Mouse (Mus musculus) liver, embryonic 14.5 days (tissue): ENCODE measurements around the gene Dmrt3. TPM values are rescaled to one million over a fixed set of nuclear protein-coding genes. Genes with fewer than 3 reads are reported as not detected.

ENCODE experiments used
- ATAC-seq: fragments of 200-750 bp; cut with Nextera tagmentation; 2 replicates; pipeline ENCODE4 v1.8.0; 2017; ENCODE audit warnings: moderate number of reproducible peaks, mild to moderate bottlenecking, moderate library complexity; ENCODE audit not compliant: insufficient read depth
- DNase-seq, 3 experiments: peaks; one replicate each; pipeline ENCODE4 v3.0.0-alpha.2; 2012 to 2013; ENCODE audit warnings: low read depth in 3 of 3, low spot score in 3 of 3
- H3K27ac ChIP-seq: fragments of 300-500 bp; sonication (generic); 2 replicates; pipeline ENCODE4 v1.5.1; 2014; ENCODE audit warnings: moderate library complexity, mild to moderate bottlenecking, control low read depth, inconsistent platforms
- H3K27me3 ChIP-seq: fragments of 300-500 bp; sonication (generic); 2 replicates; pipeline ENCODE4 v1.6.1; 2014; ENCODE audit warnings: mild to moderate bottlenecking, low read length, moderate library complexity; ENCODE audit not compliant: control insufficient read depth, insufficient read depth
- H3K36me3 ChIP-seq: fragments of 300-500 bp; sonication (generic); replicated peaks from 2 replicates; pipeline ENCODE4 v1.6.1; 2014; ENCODE audit warnings: low read depth; ENCODE audit not compliant: control insufficient read depth, insufficient read depth
- H3K4me1 ChIP-seq, 2 experiments: fragments of 200-500 bp in 1 of 2; fragments of 300-500 bp in 1 of 2; sonication (generic) in 1 of 2; replicated peaks; 2 replicates each; pipeline ENCODE4 v1.6.1; 2012 to 2014; ENCODE audit warnings: antibody characterized with exemption in 1 of 2, inconsistent platforms in 1 of 2, low read length in 1 of 2; ENCODE audit not compliant: control insufficient read depth in 2 of 2, insufficient read depth in 2 of 2
- H3K4me2 ChIP-seq: fragments of 300-500 bp; sonication (generic); 2 replicates; pipeline ENCODE4 v1.6.1; 2014; ENCODE audit warnings: low read depth, mild to moderate bottlenecking, control low read depth, moderate library complexity
- H3K4me3 ChIP-seq, 2 experiments: fragments of 200-500 bp in 1 of 2; fragments of 300-500 bp in 1 of 2; sonication (generic) in 1 of 2; 2 replicates each; pipeline ENCODE4 v1.5.1; 2012 to 2014; ENCODE audit warnings: low read depth in 2 of 2, low read length in 2 of 2, mild to moderate bottlenecking in 2 of 2, control low read depth in 1 of 2, inconsistent platforms in 1 of 2, moderate library complexity in 1 of 2; ENCODE audit not compliant: insufficient read depth in 1 of 2
- H3K9ac ChIP-seq: fragments of 300-500 bp; sonication (generic); replicated peaks from 2 replicates; pipeline ENCODE4 v1.6.1; 2014; ENCODE audit warnings: mild to moderate bottlenecking, control low read depth, moderate library complexity
- H3K9me3 ChIP-seq: fragments of 300-500 bp; sonication (generic); 2 replicates; pipeline ENCODE4 v1.6.1; 2016; ENCODE audit warnings: low read length, mixed read lengths; ENCODE audit not compliant: control insufficient read depth
- CTCF ChIP-seq: IDR thresholded peaks from 2 replicates; pipeline ENCODE4 v1.5.1; 2016; ENCODE audit warnings: antibody characterized with exemption, low read depth, control low read depth
- EP300 ChIP-seq: IDR thresholded peaks from 2 replicates; pipeline ENCODE4 v1.6.1; 2016; ENCODE audit warnings: antibody characterized with exemption, low read depth
- WGBS: fragments of 180-500 bp; shearing (Covaris S2); extraction: QIAGEN DNeasy Blood & Tissue Kit; methylation state at CpG from one replicate; pipeline ENCODE4 v1.1.7; 2014; ENCODE audit not compliant: insufficient replicate concordance; 5-methylcytosine and 5-hydroxymethylcytosine counted together
- polyA plus RNA-seq, 2 experiments: library from polyadenylated mRNA; depleted of rRNA in 1 of 2; stranded (reverse) in 1 of 2; unstranded in 1 of 2; fragments of >200 nt; fragmentation: Nextera tagmentation in 1 of 2; extraction: Ambion mirVana in 1 of 2; gene quantifications; 2 replicates each; pipeline versions ENCODE4 v1.2.1 to v1.2.3; 2012 to 2014

Gene Dmrt3
- polyA plus RNA-seq, 2 experiments: not detected

DNA sequence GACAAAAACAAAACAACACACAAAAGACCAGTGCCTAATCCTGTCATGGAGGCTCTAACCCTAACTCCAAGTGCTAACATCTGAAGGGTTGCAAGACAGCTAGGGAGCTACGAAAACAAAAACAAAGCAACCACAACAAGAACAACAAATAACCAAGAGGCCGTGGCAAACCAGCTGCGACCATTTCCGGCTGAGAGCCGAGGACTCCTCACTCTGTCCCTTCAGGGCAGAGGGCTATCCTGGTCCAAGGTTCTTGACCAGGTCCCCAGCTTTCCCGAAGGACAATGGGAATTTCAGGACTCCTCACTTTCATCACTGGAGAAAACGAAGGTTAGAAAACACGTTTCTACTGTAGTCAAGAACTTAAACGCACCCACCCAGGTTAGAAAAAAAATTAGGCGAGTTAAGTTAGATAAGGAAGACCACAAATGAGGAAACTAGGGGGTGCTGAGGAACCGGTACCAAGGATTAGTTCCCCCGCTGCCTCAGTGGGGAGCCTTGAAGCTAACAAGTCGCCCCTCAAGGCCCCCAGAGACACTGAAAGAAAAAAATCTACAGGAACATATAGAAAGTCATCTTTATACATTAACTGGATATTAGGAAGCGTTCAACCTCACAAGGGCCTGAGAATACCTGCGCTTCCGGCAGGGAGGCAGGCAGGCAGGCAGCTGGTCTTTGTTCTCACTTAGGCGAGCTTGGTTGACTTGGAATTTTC, 60.6 kb downstream of the Dmrt3 start:
- no peak for ATAC-seq
- Histone ChIP-seq H3K27ac (no peak overlapping the region), H3K27me3 (peaks cover 93% of the 10 kb centered on the region), H3K36me3 (no peaks in the 10 kb centered on the region), H3K9me3 (no peaks in the 10 kb centered on the region), H3K4me2 (no peak overlapping the region), H3K4me1 (0 out of 4 replicates have a peak, but pooled peaks cover 0 to 4% of the 10 kb centered on the region in 2 experiments), H3K9ac (no peak overlapping the region), H3K4me3 (no peak overlapping the region)
- WGBS: 4% methylated on average over 17 of the region's 17 CpGs
- TF ChIP-seq CTCF: no peak
- TF ChIP-seq EP300: no peak
- no peak for DNase-seq

GRCm38 (mm10) chr19:25671681-25672080, 61.6 kb downstream of the Dmrt3 start:
- no peaks in the 10 kb centered on the region for H3K36me3 ChIP-seq
- no peak for ATAC-seq
- H3K9ac ChIP-seq: no peak overlapping the region
- TF ChIP-seq CTCF: no peak
- TF ChIP-seq EP300: no peak
- 0 out of 4 replicates have a peak, but pooled peaks cover 0 to 4% of the 10 kb centered on the region in 2 experiments for H3K4me1 ChIP-seq
- no peak for DNase-seq
- H3K27ac ChIP-seq: no peak overlapping the region
- H3K4me2 ChIP-seq: peak overlapping the region; percentile 53
- H3K9me3 ChIP-seq: no peaks in the 10 kb centered on the region
- under 1% methylated on average over 14 of the region's 14 CpGs for WGBS
- peak overlapping the region in 1 of 2 experiments; percentile 50; a peak in 2 of 4 replicates for H3K4me3 ChIP-seq
- peaks cover 96% of the 10 kb centered on the region for H3K27me3 ChIP-seq

GRCm38 (mm10) chr19:25672101-25672950, 62.2 kb downstream of the Dmrt3 start, which contains the start of gene Dmrt2:
Gene Dmrt2 (plus strand): TSS chr19:25672411.
- peak within 1 kb of the TSS; percentile 53 for H3K4me2 ChIP-seq
- peak; percentile 79 for ATAC-seq
- peak within 1 kb of the TSS; percentile 45 to 50 for H3K4me3 ChIP-seq
- DNase-seq: peak; percentile 22 to 36 (median 24)
- no peaks in the 10 kb centered on the region for H3K9me3 ChIP-seq
- H3K27me3 ChIP-seq: peaks cover 92% of the 10 kb centered on the region
- H3K4me1 ChIP-seq: 0 out of 4 replicates have a peak, but pooled peaks cover 0 to 4% of the 10 kb centered on the region in 2 experiments
- no peak within 1 kb of the TSS for H3K9ac ChIP-seq
- no peak within 1 kb of the TSS for H3K27ac ChIP-seq
- H3K36me3 ChIP-seq: no peaks in the 10 kb centered on the region
- under 1% methylated on average over 44 of the region's 44 CpGs for WGBS
- TF ChIP-seq EP300 (no peak), CTCF (no peak)

Other genes with a start within 250 kb of the Dmrt3 start
- gene Dmrt1, start 104.7 kb upstream of the Dmrt3 start, polyA plus RNA-seq (2012; rRNA removed): not detected in 2 replicates
- gene Dmrt1, start 104.7 kb upstream of the Dmrt3 start, polyA plus RNA-seq (2014; fragmentation: Nextera tagmentation; extraction: Ambion mirVana): not detected in 2 replicates
- gene Dmrt2, start 62.1 kb downstream of the Dmrt3 start, polyA plus RNA-seq (2012; rRNA removed): 0.18 and 0.35 TPM in 2 replicates
- gene Dmrt2, start 62.1 kb downstream of the Dmrt3 start, polyA plus RNA-seq (2014; fragmentation: Nextera tagmentation; extraction: Ambion mirVana): 0.27 and 0.57 TPM in 2 replicates